Mouse (Mus musculus) cerebellum, postnatal 10 days (tissue): ENCODE measurements around the gene Acsbg2.

Source experiments
- DNase-seq, 2 experiments: peaks; one replicate each; pipeline ENCODE4 v3.0.0; 2021; ENCODE audit warnings: mixed read lengths in 2 of 2

Acsbg2 gene

DNA sequence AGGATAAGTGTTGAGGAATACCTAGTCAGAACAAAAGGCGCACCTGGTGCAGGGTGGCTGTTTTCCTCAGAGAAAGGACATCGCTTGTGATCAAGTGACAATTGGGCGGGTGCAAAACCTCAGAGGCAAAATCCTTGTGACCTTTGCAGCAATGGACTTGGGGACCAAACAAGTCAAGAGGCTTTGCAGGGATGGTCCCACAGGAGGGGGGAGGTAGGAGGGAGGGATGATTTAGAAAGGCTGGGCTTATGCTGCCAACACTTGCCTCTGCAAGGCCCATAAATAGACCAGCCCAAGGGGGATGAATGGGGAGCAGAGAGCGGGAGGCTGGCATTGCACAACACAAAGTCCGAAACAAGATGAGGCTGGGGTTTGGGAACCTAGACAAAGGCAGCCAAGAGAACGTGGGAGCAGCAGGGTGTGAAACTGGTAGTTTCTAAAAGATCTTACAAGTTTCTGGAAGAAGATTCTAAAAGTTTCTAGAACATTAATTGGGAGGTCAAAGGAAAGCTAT, 55.2 kb downstream of the Acsbg2 start:
- no peak for DNase-seq

DNA sequence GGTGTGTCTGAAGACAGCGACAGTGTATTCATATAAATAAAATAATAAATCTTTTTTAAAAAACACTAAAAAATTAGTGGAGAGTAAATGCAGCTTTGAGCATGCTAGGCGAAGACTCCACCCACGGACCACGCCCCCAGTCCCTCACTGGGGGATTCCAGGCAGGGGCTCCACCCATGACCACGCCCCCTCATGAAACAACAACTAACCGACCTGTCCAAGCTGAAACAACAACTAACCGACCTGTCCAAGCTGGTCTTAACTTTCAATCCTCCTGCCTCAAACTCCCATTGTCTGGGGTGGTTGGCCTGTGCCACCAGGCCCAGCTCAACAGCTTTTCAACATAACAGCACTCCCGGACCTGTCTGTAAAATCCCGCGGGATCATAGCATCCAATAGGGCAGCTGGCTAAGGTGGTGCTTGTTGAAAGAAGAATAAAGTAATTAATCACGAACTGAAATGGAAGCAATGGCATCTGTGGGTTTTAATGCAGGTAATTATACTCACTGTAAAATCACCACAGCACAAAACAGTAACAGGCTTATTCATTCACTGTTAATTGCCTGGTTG, 56.1 kb downstream of the Acsbg2 start:
- no peak for DNase-seq

DNA sequence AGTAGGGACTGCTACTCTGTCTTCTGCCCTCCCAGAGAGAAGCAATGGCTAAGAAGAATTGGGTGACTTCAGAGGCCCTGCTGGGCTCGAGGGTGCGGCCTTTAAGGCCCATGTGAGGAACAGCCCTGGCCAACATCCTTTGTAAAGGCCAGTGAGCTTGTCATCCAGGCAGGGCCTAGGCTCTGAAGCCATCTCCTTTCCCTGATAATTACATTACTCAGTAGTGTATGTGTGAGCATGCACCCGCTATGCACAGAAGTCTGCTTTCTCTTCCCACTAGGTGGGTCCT, 59.2 kb downstream of the Acsbg2 start:
- no peak for DNase-seq

DNA sequence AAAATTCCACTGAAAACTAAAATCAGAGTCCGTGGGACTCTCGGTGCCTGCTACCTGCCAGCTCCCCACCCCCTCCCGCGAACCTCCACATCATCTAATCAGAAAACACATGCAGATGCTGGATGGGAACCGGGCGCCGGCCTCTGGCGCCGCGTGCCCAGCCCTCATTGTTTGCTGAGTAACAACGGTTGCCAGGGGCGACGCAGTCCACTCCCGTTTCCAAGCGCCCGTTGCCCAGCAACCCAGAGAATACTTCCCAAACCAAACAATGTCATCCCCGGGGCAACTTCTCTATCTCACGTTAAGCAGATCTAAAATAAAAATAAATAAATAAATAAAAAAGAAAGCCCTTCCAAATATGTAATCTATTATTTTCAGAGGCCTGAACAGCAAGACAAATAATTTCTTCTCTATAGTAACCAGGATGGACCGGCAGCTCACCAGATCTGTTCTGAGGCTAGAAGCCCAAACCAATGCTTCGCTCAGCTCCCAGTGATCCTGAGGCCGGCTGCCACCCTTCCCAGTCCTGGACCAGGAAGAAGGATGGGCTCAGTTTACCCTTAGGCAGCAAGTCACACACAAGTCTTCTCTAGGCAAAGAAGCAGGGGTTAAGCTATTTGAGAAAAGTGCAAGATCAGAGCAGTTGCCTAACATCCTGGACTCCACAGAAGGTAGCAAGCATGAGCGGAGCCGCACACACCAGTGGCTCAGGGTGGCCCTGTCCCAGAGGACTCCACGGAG, 59.8 kb downstream of the Acsbg2 start:
- DNase-seq: peak; percentile 76 to 81

DNA sequence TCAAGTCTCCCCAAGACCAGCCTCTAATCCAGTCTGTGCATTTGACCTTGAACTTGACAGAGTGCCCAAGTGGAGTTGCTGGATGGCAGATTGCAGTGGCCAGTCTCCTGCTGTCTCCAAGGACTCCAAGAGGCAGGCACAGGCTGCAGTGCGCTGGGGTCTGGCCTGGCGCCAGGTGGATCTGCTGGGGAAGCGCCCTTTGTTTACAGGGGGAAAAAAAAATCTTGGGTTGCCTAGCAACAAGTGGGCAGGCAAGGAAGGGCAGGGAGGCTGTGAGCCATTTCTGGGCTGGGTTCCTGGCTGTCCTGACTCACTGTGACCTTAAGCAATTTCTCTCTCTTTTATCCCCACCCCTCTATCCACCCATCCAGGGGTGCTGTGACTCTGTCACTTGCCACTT, 64.0 kb downstream of the Acsbg2 start:
- peak; percentile 93 to 96 for DNase-seq

DNA sequence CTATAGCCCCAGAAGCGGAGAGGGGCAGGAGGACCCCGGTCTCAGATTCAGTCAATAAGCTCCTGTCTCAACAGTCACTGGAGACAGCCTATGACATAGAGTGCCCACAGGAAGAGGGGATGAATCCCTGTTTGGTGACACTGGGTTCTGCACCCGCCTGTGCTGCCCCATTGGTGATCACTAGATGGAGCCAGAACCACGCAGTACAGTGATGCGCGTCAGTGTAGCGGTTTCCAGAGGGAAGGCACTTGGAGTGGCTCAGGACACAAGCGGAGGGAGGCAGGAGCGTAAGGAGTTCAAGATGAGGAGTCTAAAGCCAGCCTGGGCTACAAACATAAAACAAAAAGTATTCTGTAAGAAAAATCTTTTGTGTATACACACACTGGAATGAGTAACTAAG, 65.7 kb downstream of the Acsbg2 start:
- DNase-seq: peak; percentile 90

DNA sequence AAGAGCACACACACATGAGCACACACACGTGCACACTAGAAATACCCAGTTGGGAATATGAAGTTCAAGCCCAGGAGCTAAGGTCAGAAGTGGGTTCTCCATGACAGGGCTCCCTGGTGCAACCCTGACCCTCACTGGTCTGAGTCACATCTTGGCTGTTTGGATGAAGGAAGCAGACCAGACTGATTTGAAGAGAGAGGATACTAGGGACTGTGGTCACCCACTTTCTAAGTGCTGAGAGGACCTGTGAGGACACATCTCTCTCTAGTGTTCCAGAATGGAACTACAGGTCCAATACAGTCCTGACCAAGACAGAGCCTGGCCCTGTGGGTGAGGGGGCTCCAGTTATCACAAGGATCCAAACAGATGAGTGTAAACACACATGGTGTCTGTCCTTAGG, 68.5 kb downstream of the Acsbg2 start:
- DNase-seq: no peak

DNA sequence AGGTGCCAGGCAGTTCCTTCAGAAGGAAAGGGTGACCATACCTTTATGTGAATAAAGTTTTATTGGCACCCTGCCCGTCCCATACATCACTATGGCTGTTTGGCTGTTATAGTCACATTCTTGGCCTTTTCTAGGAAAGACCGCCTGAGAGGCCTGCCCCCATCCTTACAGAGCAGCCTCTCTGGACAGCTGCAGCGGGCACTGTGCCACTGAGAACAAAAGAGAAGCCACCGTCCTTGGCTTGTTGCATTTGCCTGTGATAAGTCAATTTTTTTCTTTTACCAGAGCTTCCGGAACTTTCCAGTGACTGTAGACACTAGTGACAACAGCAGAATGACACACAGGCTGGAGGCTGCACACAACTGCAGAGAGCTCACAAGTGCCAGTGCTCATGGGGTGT, 69.3 kb downstream of the Acsbg2 start:
- peak in 1 of 2 experiments; percentile 43 for DNase-seq

DNA sequence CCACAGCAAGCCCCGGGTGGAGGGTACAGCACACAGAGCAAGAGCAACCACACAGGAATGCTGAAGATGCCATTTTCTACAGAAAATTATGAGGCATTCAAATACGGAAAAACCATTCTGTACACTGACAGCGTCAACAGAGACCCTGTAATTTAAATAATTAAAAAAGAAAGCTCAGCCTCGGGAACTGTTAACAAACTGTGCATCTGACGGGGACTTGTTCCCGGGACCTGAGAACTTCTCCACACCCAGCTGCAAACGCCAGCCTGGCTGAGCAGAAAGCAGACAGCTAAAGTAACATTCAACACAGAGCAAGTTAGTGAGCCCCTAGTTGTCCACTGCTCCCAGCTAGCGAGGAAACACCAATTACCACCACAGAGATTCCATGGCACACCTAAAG, 72.2 kb downstream of the Acsbg2 start:
- no peak for DNase-seq

DNA sequence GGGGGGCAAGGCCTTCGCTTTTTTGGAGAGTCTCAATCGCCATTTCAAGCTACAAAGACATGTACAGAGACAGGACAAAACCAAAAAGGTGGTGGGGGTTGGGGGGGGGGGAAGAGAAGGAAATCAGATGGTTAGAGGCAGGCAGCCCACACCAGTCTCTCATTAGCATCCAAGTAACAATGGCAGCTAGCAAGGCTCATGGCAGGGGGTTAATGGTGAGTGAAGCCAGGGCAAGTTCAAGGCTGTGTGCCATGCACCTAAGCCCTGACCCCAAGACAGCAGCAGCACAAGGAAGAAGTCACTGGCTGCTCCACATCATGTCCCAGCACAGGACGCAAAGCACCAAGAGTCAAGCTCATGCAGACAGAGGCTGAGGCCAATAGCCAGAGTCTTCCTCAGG, 75.0 kb downstream of the Acsbg2 start:
- no peak for DNase-seq

DNA sequence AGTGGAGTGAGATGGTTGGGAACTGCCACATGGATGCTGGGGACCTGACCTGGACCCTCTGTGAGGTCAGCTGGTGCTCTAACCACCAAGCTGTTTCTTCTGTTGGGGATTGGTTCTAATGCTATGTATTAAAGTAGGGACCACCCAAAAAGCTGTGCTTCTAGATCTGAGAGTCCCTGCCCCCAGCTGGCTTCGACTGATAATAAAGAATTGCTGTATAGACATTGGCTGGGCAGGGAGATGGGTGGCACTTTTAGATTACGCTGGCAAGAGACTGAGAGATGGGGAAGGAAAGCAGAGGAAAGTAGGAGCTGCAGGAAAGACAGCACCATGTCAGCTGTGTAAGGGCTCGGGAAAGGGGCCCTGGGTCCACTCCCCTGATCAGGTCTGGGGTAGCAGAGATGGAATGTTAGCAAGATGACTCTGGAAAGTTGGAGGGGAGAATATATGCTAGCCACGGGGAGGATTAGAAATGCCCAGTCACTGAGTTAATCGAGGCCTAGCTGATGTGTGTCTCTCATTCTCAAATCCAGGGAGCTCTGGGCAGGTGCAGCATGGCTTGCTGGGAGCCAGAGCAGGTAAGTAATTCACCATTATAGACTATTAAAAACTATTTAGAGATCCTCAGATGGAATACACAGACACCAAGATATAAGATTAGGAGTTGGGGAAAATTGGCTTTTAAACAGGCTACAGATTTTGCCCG, 80.5 kb downstream of the Acsbg2 start:
- no peak for DNase-seq
